Mouse (Mus musculus): ENCODE measurements at regions not wholly inside any gene's neighbourhood (a gene's known extent, or its start where the extent isn't known, plus 50 kb on each side); places are given as distances from the start of the nearest gene placed in this dataset.

- Histone ChIP-seq H3K27me3 (ENCODE audit: control insufficient read depth, insufficient read depth, low read length, poor library complexity, severe bottlenecking) (no peaks in the 10 kb centered on the region), H3K36me3 (ENCODE audit: control insufficient read depth, insufficient read depth, low read length, poor library complexity, severe bottlenecking) (no peaks in the 10 kb centered on the region), H3K4me3 (ENCODE audit: low read depth, low read length) (no peak overlapping the region), H3K4me1 (ENCODE audit: control insufficient read depth, insufficient read depth, low read length) (no peaks in the 10 kb centered on the region), H3K27ac (ENCODE audit: insufficient read depth, low read length) (no peak overlapping the region), H3K9ac (ENCODE audit: low read depth, poor library complexity, severe bottlenecking) (no peak overlapping the region), H3K9me3 (replicated peaks; ENCODE audit: control insufficient read depth, insufficient read depth, low read length, poor library complexity, severe bottlenecking) (no peaks in the 10 kb centered on the region)
- TF ChIP-seq CTCF (IDR thresholded peaks at IDR 0.05; ENCODE audit: low read depth, low read length) = peak; percentile 69
- TF ChIP-seq POLR2A (IDR thresholded peaks at IDR 0.05; ENCODE audit: insufficient read depth, low read length) = no peak
- TF ChIP-seq EP300 (IDR thresholded peaks at IDR 0.05; ENCODE audit: insufficient read depth, low read depth, low read length) = no peak
Observed at GRCm38 (mm10) chr9:84343435-84344095, 418.6 kb downstream of the Bckdhb start.

- TF ChIP-seq POLR2A (IDR thresholded peaks at IDR 0.05; ENCODE audit: insufficient read depth, low read length) (no peak), EP300 (IDR thresholded peaks at IDR 0.05; ENCODE audit: insufficient read depth, low read depth, low read length) (no peak), CTCF (IDR thresholded peaks at IDR 0.05; ENCODE audit: low read depth, low read length) (no peak)
- H3K27ac ChIP-seq (ENCODE audit: insufficient read depth, low read length) = no peak overlapping the region
- H3K4me1 ChIP-seq (ENCODE audit: control insufficient read depth, insufficient read depth, low read length) = no peaks in the 10 kb centered on the region
- H3K27me3 ChIP-seq (ENCODE audit: control insufficient read depth, insufficient read depth, low read length, poor library complexity, severe bottlenecking) = no peaks in the 10 kb centered on the region
- no peak overlapping the region for H3K4me3 ChIP-seq (ENCODE audit: low read depth, low read length)
- H3K9me3 ChIP-seq (replicated peaks; ENCODE audit: control insufficient read depth, insufficient read depth, low read length, poor library complexity, severe bottlenecking) = no peaks in the 10 kb centered on the region
- H3K36me3 ChIP-seq (ENCODE audit: control insufficient read depth, insufficient read depth, low read length, poor library complexity, severe bottlenecking) = no peaks in the 10 kb centered on the region
- no peak overlapping the region for H3K9ac ChIP-seq (ENCODE audit: low read depth, poor library complexity, severe bottlenecking)
Observed at GRCm38 (mm10) chr9:84350223-84350622, 425.3 kb downstream of the Bckdhb start.

GRCm38 (mm10) chr9:84354409-84354808 lies 429.5 kb downstream of the Bckdhb start:
- Histone ChIP-seq H3K9ac (ENCODE audit: low read depth, poor library complexity, severe bottlenecking) (no peak overlapping the region), H3K9me3 (replicated peaks; ENCODE audit: control insufficient read depth, insufficient read depth, low read length, poor library complexity, severe bottlenecking) (no peaks in the 10 kb centered on the region), H3K4me3 (ENCODE audit: low read depth, low read length) (no peak overlapping the region), H3K27ac (ENCODE audit: insufficient read depth, low read length) (no peak overlapping the region), H3K4me1 (ENCODE audit: control insufficient read depth, insufficient read depth, low read length) (no peaks in the 10 kb centered on the region), H3K27me3 (ENCODE audit: control insufficient read depth, insufficient read depth, low read length, poor library complexity, severe bottlenecking) (no peaks in the 10 kb centered on the region), H3K36me3 (ENCODE audit: control insufficient read depth, insufficient read depth, low read length, poor library complexity, severe bottlenecking) (no peaks in the 10 kb centered on the region)
- TF ChIP-seq CTCF (IDR thresholded peaks at IDR 0.05; ENCODE audit: low read depth, low read length) (no peak), EP300 (IDR thresholded peaks at IDR 0.05; ENCODE audit: insufficient read depth, low read depth, low read length) (no peak), POLR2A (IDR thresholded peaks at IDR 0.05; ENCODE audit: insufficient read depth, low read length) (no peak)

GRCm38 (mm10) chr9:84356167-84356566 lies 431.2 kb downstream of the Bckdhb start:
- Histone ChIP-seq H3K27me3 (ENCODE audit: control insufficient read depth, insufficient read depth, low read length, poor library complexity, severe bottlenecking) (no peaks in the 10 kb centered on the region; the same call in 1 of the 2 replicates), H3K27ac (ENCODE audit: insufficient read depth, low read length) (no peak overlapping the region), H3K4me3 (ENCODE audit: low read depth, low read length) (no peak overlapping the region), H3K4me1 (ENCODE audit: control insufficient read depth, insufficient read depth, low read length) (no peaks in the 10 kb centered on the region), H3K36me3 (ENCODE audit: control insufficient read depth, insufficient read depth, low read length, poor library complexity, severe bottlenecking) (no peaks in the 10 kb centered on the region), H3K9ac (ENCODE audit: low read depth, poor library complexity, severe bottlenecking) (no peak overlapping the region), H3K9me3 (replicated peaks; ENCODE audit: control insufficient read depth, insufficient read depth, low read length, poor library complexity, severe bottlenecking) (no peaks in the 10 kb centered on the region)
- TF ChIP-seq POLR2A (IDR thresholded peaks at IDR 0.05; ENCODE audit: insufficient read depth, low read length) (no peak), CTCF (IDR thresholded peaks at IDR 0.05; ENCODE audit: low read depth, low read length) (no peak), EP300 (IDR thresholded peaks at IDR 0.05; ENCODE audit: insufficient read depth, low read depth, low read length) (no peak)

GRCm38 (mm10) chr9:84359879-84360278 lies 434.9 kb downstream of the Bckdhb start:
- H3K4me3 ChIP-seq (ENCODE audit: low read depth, low read length) = no peak overlapping the region
- no peaks in the 10 kb centered on the region for H3K36me3 ChIP-seq (ENCODE audit: control insufficient read depth, insufficient read depth, low read length, poor library complexity, severe bottlenecking)
- no peaks in the 10 kb centered on the region; the same call in none of the 2 replicates for H3K27me3 ChIP-seq (ENCODE audit: control insufficient read depth, insufficient read depth, low read length, poor library complexity, severe bottlenecking)
- TF ChIP-seq CTCF (IDR thresholded peaks at IDR 0.05; ENCODE audit: low read depth, low read length) (no peak), EP300 (IDR thresholded peaks at IDR 0.05; ENCODE audit: insufficient read depth, low read depth, low read length) (no peak), POLR2A (IDR thresholded peaks at IDR 0.05; ENCODE audit: insufficient read depth, low read length) (no peak)
- H3K27ac ChIP-seq (ENCODE audit: insufficient read depth, low read length) = no peak overlapping the region
- H3K9me3 ChIP-seq (replicated peaks; ENCODE audit: control insufficient read depth, insufficient read depth, low read length, poor library complexity, severe bottlenecking) = no peaks in the 10 kb centered on the region
- no peak overlapping the region for H3K9ac ChIP-seq (ENCODE audit: low read depth, poor library complexity, severe bottlenecking)
- no peaks in the 10 kb centered on the region for H3K4me1 ChIP-seq (ENCODE audit: control insufficient read depth, insufficient read depth, low read length)

GRCm38 (mm10) chr9:84360484-84360883 lies 435.5 kb downstream of the Bckdhb start:
- H3K27me3 ChIP-seq (ENCODE audit: control insufficient read depth, insufficient read depth, low read length, poor library complexity, severe bottlenecking) = no peaks in the 10 kb centered on the region; the same call in none of the 2 replicates
- no peak overlapping the region for H3K27ac ChIP-seq (ENCODE audit: insufficient read depth, low read length)
- H3K9me3 ChIP-seq (replicated peaks; ENCODE audit: control insufficient read depth, insufficient read depth, low read length, poor library complexity, severe bottlenecking) = no peaks in the 10 kb centered on the region
- no peak overlapping the region for H3K9ac ChIP-seq (ENCODE audit: low read depth, poor library complexity, severe bottlenecking)
- TF ChIP-seq POLR2A (IDR thresholded peaks at IDR 0.05; ENCODE audit: insufficient read depth, low read length) (no peak), EP300 (IDR thresholded peaks at IDR 0.05; ENCODE audit: insufficient read depth, low read depth, low read length) (no peak), CTCF (IDR thresholded peaks at IDR 0.05; ENCODE audit: low read depth, low read length) (no peak)
- H3K36me3 ChIP-seq (ENCODE audit: control insufficient read depth, insufficient read depth, low read length, poor library complexity, severe bottlenecking) = no peaks in the 10 kb centered on the region
- no peak overlapping the region for H3K4me3 ChIP-seq (ENCODE audit: low read depth, low read length)
- H3K4me1 ChIP-seq (ENCODE audit: control insufficient read depth, insufficient read depth, low read length) = no peaks in the 10 kb centered on the region

Data from ES-Bruce4 (cell line).